Mouse (Mus musculus): Measurements from ENCODE around the gene Gpr132. TPM values are rescaled to one million over a fixed set of nuclear protein-coding genes. Genes with fewer than 3 reads are reported as not detected.

The Gpr132 gene
- polyA plus RNA-seq (2014; fragmentation: Nextera tagmentation; extraction: Ambion mirVana) = 0.53 and 0.62 TPM in 2 replicates

DNA sequence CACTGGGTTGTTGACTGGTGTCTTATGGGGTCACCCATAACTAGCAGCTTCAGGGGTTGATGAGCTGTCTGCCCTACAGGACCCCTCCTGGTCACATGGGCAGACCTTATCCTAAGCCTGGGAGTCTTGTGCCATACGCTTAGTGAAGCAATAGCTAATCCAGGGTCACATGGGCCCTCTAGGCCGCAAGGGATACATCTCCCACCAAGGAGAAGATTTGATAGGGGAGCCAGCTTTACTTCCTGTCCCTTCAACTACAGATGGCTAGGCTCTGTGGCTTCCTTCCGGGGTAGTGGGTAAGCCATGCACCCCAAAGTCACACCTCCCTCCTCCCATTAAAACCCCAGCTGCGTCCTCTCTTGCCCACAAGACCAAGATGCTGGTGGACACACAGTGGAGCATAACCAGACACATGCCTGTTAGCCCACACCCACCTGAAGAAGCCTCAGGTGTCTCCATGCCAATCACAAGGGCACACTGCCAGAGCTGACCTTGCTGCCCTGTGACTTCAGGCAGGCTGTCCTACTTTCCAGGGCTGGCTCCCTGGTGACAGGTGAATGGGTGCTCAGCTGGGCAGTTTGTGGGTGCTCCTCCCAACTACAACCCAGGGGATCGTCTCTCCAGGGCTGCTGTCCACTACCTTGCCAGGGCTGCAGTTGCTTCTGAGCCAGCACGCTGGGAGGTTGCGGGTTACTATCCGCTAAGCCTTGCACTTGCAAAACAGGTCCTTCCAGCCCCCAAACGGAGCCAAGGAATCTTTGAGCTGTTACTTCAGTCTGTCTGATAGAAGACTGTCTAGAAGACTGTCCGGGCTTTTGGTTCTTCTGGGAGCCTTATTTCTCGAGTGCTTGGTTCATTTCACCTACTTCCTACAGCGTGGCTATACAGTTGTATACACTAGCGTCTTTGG lies at the start of gene Gpr132:
TSS of gene Gpr132 (minus strand) at position 51 of the 910 bp plus-strand sequence.
- Histone ChIP-seq H3K27me3 (replicated peaks; ENCODE audit: control insufficient read depth, insufficient read depth, low read length) (peaks cover 21% of the 10 kb centered on the region), H3K4me2 (no peak within 1 kb of the TSS), H3K27ac (ENCODE audit: low read depth, low read length) (no peak within 1 kb of the TSS), H3K9ac (ENCODE audit: low read depth, low read length) (no peak within 1 kb of the TSS), H3K4me1 (replicated peaks; ENCODE audit: control insufficient read depth, insufficient read depth, low read length) (peaks cover 12% of the 10 kb centered on the region), H3K9me3 (ENCODE audit: control insufficient read depth, low read length) (no peaks in the 10 kb centered on the region), H3K36me3 (ENCODE audit: control insufficient read depth, insufficient read depth, low read length) (no peaks in the 10 kb centered on the region), H3K4me3 (ENCODE audit: low read depth, low read length) (no peak within 1 kb of the TSS)
- ATAC-seq (replicated peaks; ENCODE audit: low FRiP score) (no peak), DNase-seq (ENCODE audit: low spot score) (no peak)
- WGBS = 57% methylated on average over 13 of the region's 13 CpGs

DNA sequence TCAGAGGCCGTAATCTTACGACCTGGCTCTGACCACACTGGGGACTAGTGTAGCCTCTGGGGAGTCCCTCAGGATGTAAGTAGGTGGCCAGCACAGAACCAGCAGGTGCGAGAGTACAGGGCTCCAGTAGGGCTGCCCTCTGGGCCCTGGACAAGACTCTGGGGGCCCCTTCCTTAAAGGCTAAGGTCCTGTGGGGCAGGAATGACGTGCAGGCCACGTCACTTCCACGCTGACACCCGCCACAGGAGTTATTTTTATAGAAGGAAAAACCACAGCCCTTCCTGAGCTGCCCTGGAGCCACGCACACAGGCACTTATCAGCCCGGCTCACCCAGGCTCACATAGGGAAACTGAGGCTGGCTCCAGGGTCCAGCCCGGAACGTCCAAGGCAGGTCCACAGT lies 49.5 kb upstream of the Gpr132 start:
- DNase-seq (ENCODE audit: low spot score) (no peak), ATAC-seq (replicated peaks; ENCODE audit: low FRiP score) (no peak)
- Histone ChIP-seq H3K27me3 (replicated peaks; ENCODE audit: control insufficient read depth, insufficient read depth, low read length) (peaks cover 7% of the 10 kb centered on the region), H3K9me3 (ENCODE audit: control insufficient read depth, low read length) (no peaks in the 10 kb centered on the region), H3K27ac (ENCODE audit: low read depth, low read length) (no peak overlapping the region), H3K4me2 (no peak overlapping the region; the same call in 1 of the 2 replicates), H3K36me3 (ENCODE audit: control insufficient read depth, insufficient read depth, low read length) (no peaks in the 10 kb centered on the region), H3K4me3 (ENCODE audit: low read depth, low read length) (no peak overlapping the region), H3K4me1 (replicated peaks; ENCODE audit: control insufficient read depth, insufficient read depth, low read length) (no peaks in the 10 kb centered on the region), H3K9ac (ENCODE audit: low read depth, low read length) (no peak overlapping the region)
- 38% methylated on average over 11 of the region's 11 CpGs for WGBS

DNA sequence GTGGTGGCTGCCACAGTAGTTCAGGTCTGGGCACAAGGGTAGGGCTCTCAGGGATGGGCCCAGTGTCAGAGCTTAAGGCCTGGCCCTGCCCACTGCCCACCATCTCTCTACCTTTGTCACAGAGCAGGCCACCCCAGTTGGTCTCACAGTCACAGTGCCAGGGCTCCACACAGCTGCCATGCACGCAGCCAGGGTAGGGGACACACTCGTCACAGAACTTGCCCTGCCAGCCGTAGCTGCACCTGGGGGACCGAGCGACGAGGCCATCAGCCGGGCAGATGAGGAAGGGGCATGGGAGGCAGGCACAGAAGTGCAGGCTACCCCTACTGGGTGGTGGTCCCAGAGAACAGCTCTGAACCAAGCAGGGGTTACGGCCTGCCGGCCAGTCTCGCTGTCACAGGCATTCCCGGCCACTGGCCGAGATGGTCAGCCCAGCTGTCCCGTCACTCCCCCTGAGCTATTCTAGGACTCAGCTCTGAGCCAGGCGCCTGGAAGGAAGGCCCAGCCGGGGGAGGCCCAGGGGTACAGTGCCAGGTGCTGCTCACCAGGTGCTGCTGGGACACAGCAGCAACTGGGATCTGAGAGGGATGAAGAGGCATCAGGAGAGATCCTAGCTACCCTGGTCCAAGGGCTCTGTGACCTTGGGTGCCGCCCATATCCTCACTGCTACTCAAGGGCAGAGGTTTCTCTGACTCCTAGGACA lies 48.8 kb upstream of the Gpr132 start:
- no peak for DNase-seq (ENCODE audit: low spot score)
- Histone ChIP-seq H3K27ac (ENCODE audit: low read depth, low read length) (no peak overlapping the region), H3K36me3 (ENCODE audit: control insufficient read depth, insufficient read depth, low read length) (no peaks in the 10 kb centered on the region), H3K9ac (ENCODE audit: low read depth, low read length) (no peak overlapping the region), H3K4me3 (ENCODE audit: low read depth, low read length) (no peak overlapping the region), H3K9me3 (ENCODE audit: control insufficient read depth, low read length) (no peaks in the 10 kb centered on the region), H3K4me2 (no peak overlapping the region), H3K27me3 (replicated peaks; ENCODE audit: control insufficient read depth, insufficient read depth, low read length) (peaks cover 7% of the 10 kb centered on the region), H3K4me1 (replicated peaks; ENCODE audit: control insufficient read depth, insufficient read depth, low read length) (no peaks in the 10 kb centered on the region)
- ATAC-seq (replicated peaks; ENCODE audit: low FRiP score) = no peak
- 86% methylated on average over 16 of the region's 16 CpGs for WGBS

DNA sequence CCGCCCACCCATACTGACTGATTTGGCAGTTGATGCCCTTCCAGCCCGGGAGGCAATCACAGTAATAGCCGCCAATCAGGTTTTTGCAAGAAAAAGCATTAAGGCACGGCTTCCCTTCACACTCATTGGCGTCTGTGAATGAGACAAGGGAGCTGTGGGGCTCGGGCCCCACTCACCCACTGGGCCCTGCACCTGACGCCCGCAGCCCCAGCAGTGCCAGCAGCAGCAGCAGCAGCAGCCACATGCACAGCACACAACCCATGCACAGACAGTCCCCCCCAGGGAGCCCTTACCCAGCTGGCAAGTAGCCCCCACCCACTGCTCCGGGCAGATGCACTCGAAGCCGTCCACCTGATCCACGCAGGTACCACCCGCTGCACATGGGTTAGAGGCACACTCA lies 47.6 kb upstream of the Gpr132 start:
- Histone ChIP-seq H3K4me2 (no peak overlapping the region), H3K9ac (ENCODE audit: low read depth, low read length) (no peak overlapping the region), H3K27me3 (replicated peaks; ENCODE audit: control insufficient read depth, insufficient read depth, low read length) (peaks cover 7% of the 10 kb centered on the region), H3K4me3 (ENCODE audit: low read depth, low read length) (no peak overlapping the region), H3K36me3 (ENCODE audit: control insufficient read depth, insufficient read depth, low read length) (no peaks in the 10 kb centered on the region), H3K4me1 (replicated peaks; ENCODE audit: control insufficient read depth, insufficient read depth, low read length) (no peaks in the 10 kb centered on the region), H3K9me3 (ENCODE audit: control insufficient read depth, low read length) (no peaks in the 10 kb centered on the region), H3K27ac (ENCODE audit: low read depth, low read length) (no peak overlapping the region)
- ATAC-seq (replicated peaks; ENCODE audit: low FRiP score) (no peak), DNase-seq (ENCODE audit: low spot score) (no peak)
- 86% methylated on average over 13 of the region's 13 CpGs for WGBS

DNA sequence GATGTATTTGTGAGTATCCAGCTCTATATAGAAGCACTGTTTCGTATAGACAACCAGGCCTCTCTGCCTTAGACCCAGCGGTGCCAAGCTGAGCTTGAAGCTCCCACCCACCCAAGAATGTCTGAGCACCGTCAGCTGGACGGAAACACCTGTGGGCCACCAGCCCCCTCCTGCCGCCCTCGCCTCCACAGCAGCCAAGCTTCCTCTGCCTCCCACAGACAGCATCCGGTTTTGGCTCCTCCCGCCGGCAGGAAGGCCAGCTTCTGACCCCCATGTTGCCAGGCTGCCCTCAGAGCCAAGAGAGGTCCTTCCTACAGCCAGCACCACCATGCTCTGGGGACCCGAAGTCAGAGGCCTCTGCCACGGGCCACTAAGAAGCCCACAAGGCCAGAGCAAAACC lies 46.5 kb upstream of the Gpr132 start:
- Histone ChIP-seq H3K4me2 (no peak overlapping the region), H3K27me3 (replicated peaks; ENCODE audit: control insufficient read depth, insufficient read depth, low read length) (peaks cover 7% of the 10 kb centered on the region), H3K36me3 (ENCODE audit: control insufficient read depth, insufficient read depth, low read length) (no peaks in the 10 kb centered on the region), H3K9ac (ENCODE audit: low read depth, low read length) (no peak overlapping the region), H3K4me3 (ENCODE audit: low read depth, low read length) (no peak overlapping the region), H3K27ac (ENCODE audit: low read depth, low read length) (no peak overlapping the region), H3K9me3 (ENCODE audit: control insufficient read depth, low read length) (no peaks in the 10 kb centered on the region), H3K4me1 (replicated peaks; ENCODE audit: control insufficient read depth, insufficient read depth, low read length) (no peaks in the 10 kb centered on the region)
- ATAC-seq (replicated peaks; ENCODE audit: low FRiP score) (no peak), DNase-seq (ENCODE audit: low spot score) (no peak)
- WGBS = 63% methylated on average over 11 of the region's 11 CpGs

DNA sequence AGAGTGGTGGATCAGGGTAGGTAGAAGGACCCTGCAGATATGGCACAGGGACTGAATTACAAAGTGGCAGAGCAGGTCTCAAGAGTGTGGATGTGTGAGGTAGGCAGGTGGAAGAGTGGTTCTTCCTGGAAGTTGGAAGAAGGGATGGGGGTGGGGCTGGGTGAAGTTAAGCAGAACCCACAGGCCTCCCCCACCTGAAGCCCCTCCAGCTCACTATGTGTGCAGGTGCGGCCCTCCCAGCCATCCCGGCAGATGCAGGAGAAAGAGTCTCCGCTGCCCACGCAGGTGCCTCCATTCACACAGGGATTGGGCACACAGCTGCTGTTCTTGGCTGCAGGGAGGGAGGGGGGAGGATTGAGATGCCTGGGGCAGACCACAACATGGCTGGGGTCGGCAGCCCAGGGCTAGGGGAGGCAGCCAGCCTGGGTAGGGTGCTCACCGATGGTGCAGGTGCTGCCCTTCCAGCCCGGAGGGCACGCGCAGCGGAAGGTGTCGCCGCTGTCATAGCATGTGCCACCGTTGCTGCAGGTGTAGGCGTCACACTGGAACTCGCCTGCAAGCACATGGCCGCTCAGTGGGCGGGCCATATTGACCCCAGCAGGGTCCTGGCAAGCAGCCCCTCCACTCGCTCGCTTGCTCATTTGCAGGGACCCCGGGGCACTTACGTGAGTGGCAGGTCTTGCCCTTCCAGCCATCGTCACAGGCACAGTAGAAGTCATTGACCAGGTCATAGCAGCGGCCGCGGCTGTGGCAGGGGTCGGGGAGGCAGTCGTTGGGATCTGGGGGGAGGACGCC lies 45.1 kb upstream of the Gpr132 start:
- Histone ChIP-seq H3K27ac (ENCODE audit: low read depth, low read length) (no peak overlapping the region), H3K4me1 (replicated peaks; ENCODE audit: control insufficient read depth, insufficient read depth, low read length) (no peaks in the 10 kb centered on the region), H3K9me3 (ENCODE audit: control insufficient read depth, low read length) (no peaks in the 10 kb centered on the region), H3K4me3 (ENCODE audit: low read depth, low read length) (no peak overlapping the region), H3K9ac (ENCODE audit: low read depth, low read length) (no peak overlapping the region), H3K27me3 (replicated peaks; ENCODE audit: control insufficient read depth, insufficient read depth, low read length) (peaks cover 2% of the 10 kb centered on the region), H3K4me2 (no peak overlapping the region), H3K36me3 (ENCODE audit: control insufficient read depth, insufficient read depth, low read length) (no peaks in the 10 kb centered on the region; the same call in 1 of the 2 replicates)
- WGBS = 87% methylated on average over 28 of the region's 28 CpGs
- ATAC-seq (replicated peaks; ENCODE audit: low FRiP score) (no peak), DNase-seq (ENCODE audit: low spot score) (no peak)

DNA sequence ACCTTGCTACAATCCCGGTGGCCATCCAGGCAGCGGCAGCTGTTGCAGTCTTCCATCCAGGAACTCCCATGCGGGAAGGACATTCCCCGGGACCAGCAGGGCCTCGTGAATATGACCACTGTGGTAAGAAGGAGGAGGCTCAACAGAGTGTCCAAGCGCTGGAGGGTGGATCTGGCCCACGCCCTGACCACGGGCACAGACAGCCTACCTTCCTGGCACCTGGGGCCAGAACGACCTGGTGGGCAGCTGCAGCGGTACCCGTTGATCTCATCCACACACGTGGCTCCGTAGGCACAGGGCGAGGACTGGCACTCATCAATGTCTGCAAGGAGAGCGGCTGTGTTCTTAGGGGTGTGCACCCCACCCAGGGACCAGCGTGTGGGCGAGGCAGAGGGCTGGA lies 43.7 kb upstream of the Gpr132 start:
- no peaks in the 10 kb centered on the region; the same call in none of the 2 replicates for H3K27me3 ChIP-seq (replicated peaks; ENCODE audit: control insufficient read depth, insufficient read depth, low read length)
- DNase-seq (ENCODE audit: low spot score) (no peak), ATAC-seq (replicated peaks; ENCODE audit: low FRiP score) (no peak)
- H3K4me3 ChIP-seq (ENCODE audit: low read depth, low read length) = no peak overlapping the region
- no peaks in the 10 kb centered on the region; the same call in 1 of the 2 replicates for H3K36me3 ChIP-seq (ENCODE audit: control insufficient read depth, insufficient read depth, low read length)
- no peak overlapping the region for H3K4me2 ChIP-seq
- H3K27ac ChIP-seq (ENCODE audit: low read depth, low read length) = no peak overlapping the region
- no peaks in the 10 kb centered on the region for H3K4me1 ChIP-seq (replicated peaks; ENCODE audit: control insufficient read depth, insufficient read depth, low read length)
- H3K9ac ChIP-seq (ENCODE audit: low read depth, low read length) = no peak overlapping the region
- no peaks in the 10 kb centered on the region for H3K9me3 ChIP-seq (ENCODE audit: control insufficient read depth, low read length)
- WGBS = 86% methylated on average over 17 of the region's 17 CpGs

DNA sequence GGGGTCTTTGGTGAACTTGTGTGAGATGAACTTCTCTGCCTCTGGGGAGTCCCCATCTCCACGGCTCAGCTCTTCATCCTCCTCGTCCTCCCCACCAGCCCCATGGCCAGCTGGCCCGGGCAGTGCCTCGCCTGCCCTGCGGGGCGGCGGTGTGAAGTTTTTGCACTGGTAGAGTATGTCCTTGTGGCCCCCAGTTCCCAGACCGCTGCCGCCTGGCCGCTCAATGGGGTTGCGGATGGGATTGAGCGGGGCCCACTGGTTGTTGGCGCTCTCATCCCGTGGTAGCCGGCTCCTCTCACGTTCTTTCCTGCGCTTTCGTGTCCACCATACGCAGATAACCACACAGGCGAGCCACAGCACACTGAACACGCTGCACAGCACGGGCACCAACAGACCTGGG lies 41.0 kb upstream of the Gpr132 start:
- no peaks in the 10 kb centered on the region for H3K4me1 ChIP-seq (replicated peaks; ENCODE audit: control insufficient read depth, insufficient read depth, low read length)
- no peaks in the 10 kb centered on the region; the same call in 1 of the 2 replicates for H3K27me3 ChIP-seq (replicated peaks; ENCODE audit: control insufficient read depth, insufficient read depth, low read length)
- H3K27ac ChIP-seq (ENCODE audit: low read depth, low read length) = no peak overlapping the region
- no peak for DNase-seq (ENCODE audit: low spot score)
- no peak for ATAC-seq (replicated peaks; ENCODE audit: low FRiP score)
- no peak overlapping the region for H3K9ac ChIP-seq (ENCODE audit: low read depth, low read length)
- H3K36me3 ChIP-seq (ENCODE audit: control insufficient read depth, insufficient read depth, low read length) = no peaks in the 10 kb centered on the region; the same call in 1 of the 2 replicates
- WGBS = 88% methylated on average over 22 of the region's 22 CpGs
- H3K4me2 ChIP-seq = no peak overlapping the region
- H3K4me3 ChIP-seq (ENCODE audit: low read depth, low read length) = no peak overlapping the region
- H3K9me3 ChIP-seq (ENCODE audit: control insufficient read depth, low read length) = no peaks in the 10 kb centered on the region
